Comparison of ENCODE assay signal across 8 mouse cellular contexts in the genomic region with DNA sequence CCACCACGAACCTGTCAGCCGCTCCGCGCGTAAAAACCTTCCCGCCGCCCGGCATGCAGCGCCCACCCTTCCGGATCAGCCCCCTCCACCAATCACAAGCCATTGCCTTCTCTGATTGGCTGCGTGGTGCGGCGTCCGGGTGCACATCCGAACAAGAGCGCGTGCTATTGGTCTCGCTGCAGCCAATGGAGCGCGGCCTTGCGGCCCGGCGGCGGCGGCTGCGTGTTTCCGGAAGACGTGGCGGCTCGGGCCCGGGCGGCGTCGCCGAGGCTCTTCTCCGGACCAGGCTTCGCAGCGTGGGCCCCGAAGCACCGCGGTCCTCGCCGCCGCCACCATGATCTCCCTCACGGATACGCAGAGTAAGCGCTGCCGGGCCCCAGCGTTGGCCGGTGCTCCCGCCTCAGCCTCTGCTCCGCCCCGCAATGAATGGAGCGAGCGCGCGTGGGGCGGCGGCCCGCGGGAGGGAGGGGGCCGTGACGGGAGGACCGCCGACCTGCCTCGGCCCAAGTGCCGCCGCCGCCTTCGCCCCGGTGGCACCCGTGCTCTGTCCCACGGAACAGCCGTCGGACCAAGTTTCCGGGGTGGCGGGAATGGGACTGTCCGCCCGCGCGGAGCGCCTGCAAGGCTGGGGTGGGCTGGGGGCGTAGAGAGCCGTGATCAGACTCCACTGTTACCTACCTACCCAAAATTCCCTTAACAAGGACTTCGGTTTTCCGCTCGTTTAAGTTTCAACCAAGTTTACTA. TPM values are rescaled to one million over a fixed set of nuclear protein-coding genes. Genes with fewer than 3 reads are reported as not detected.
DNase-seq lines count a peak whose midpoint lies in the region; ATAC-seq and TF ChIP-seq lines count a peak whose summit lies in the region.

A gene (minus strand): TSS at position 77 of the 744 bp plus-strand sequence.
A gene (plus strand): TSS at position 211 of the 744 bp plus-strand sequence.

- H3ac ChIP-seq in C2C12 (ENCODE audit: control insufficient read depth, insufficient read length, low read depth) (peak within 1 kb of the TSS; percentile 96), myocyte (ENCODE audit: control insufficient read depth, insufficient read length) (peak within 1 kb of the TSS; percentile 86)

- H3K79me2 ChIP-seq in C2C12 (ENCODE audit: control insufficient read depth, insufficient read depth) (peaks cover 72% of the 10 kb centered on the region), myocyte (ENCODE audit: control insufficient read depth, insufficient read depth) (peaks cover 55% of the 10 kb centered on the region)
- peaks cover 23% of the 10 kb centered on the region; the same call in 1 of the 2 replicates for H3K79me2 ChIP-seq in liver, adult 2 months (ENCODE audit: control insufficient read depth, insufficient read depth, low read length)

- H3K27me3 ChIP-seq in C2C12 (ENCODE audit: control insufficient read depth, insufficient read depth, insufficient read length) (no peaks in the 10 kb centered on the region), myocyte (ENCODE audit: control insufficient read depth, insufficient read depth, insufficient read length) (no peaks in the 10 kb centered on the region)
- no peaks in the 10 kb centered on the region for H3K27me3 ChIP-seq in erythroblast, embryonic 14.5 days (ENCODE audit: control insufficient read depth)
- no peaks in the 10 kb centered on the region for H3K27me3 ChIP-seq in heart, embryonic 11.5 days (ENCODE audit: control insufficient read depth, insufficient read depth, low read length)
- H3K27me3 ChIP-seq in kidney, embryonic 16.5 days (ENCODE audit: insufficient read depth, low read length): no peaks in the 10 kb centered on the region
- H3K27me3 ChIP-seq in liver, adult 2 months (ENCODE audit: control insufficient read depth, insufficient read depth, low read length): no peaks in the 10 kb centered on the region
- no peaks in the 10 kb centered on the region for H3K27me3 ChIP-seq in splenic B cell, adult 2 months (ENCODE audit: control insufficient read depth, insufficient read depth, low read length, poor library complexity, severe bottlenecking)

- H3K27ac ChIP-seq in heart, embryonic 11.5 days (ENCODE audit: low read depth, low read length): 0 out of 2 replicates have a peak within 1 kb of the TSS, but pooled peaks have one; percentile 15
- H3K27ac ChIP-seq in kidney, embryonic 16.5 days (ENCODE audit: low read length): 0 out of 2 replicates have a peak within 1 kb of the TSS, but pooled peaks have one; percentile 21
- no peak within 1 kb of the TSS for H3K27ac ChIP-seq in liver, adult 2 months (replicated peaks; ENCODE audit: insufficient read depth, low read depth, low read length)

- TF ChIP-seq POLR2A in brain, embryonic 14.5 days (IDR thresholded peaks at IDR 0.05; ENCODE audit: borderline replicate concordance, extremely low read depth, insufficient read depth, insufficient read length, poor library complexity, severe bottlenecking): peak; percentile 56; the same call in 1 of the 2 replicates
- TF ChIP-seq POLR2A in liver, adult 2 months (IDR thresholded peaks at IDR 0.05; ENCODE audit: extremely low read depth, insufficient read depth, low read length): 0 out of 2 replicates have a peak, but pooled peaks have one; percentile 10
- peak; percentile 72 for TF ChIP-seq POLR2A in myocyte (IDR thresholded peaks at IDR 0.05; ENCODE audit: insufficient read length, low read depth)

- H3K4me1 ChIP-seq in erythroblast, embryonic 14.5 days (ENCODE audit: control insufficient read depth): peaks cover 32% of the 10 kb centered on the region
- H3K4me1 ChIP-seq in heart, embryonic 11.5 days (ENCODE audit: control insufficient read depth, insufficient read depth, low read length): peaks cover 8% of the 10 kb centered on the region
- peaks cover 18% of the 10 kb centered on the region for H3K4me1 ChIP-seq in kidney, embryonic 16.5 days (ENCODE audit: insufficient read depth, low read length)
- H3K4me1 ChIP-seq in liver, adult 2 months (ENCODE audit: control insufficient read depth, insufficient read depth, low read length): peaks cover 6% of the 10 kb centered on the region

- peak; percentile 100 for ATAC-seq in heart, embryonic 11.5 days (replicated peaks; ENCODE audit: insufficient number of reproducible peaks, low FRiP score, low TSS enrichment)
- ATAC-seq in kidney, embryonic 16.5 days (ENCODE audit: low FRiP score, low TSS enrichment): peak; percentile 100

- under 1% methylated on average over 85 of the region's 87 CpGs for WGBS in heart, embryonic 11.5 days (ENCODE audit: insufficient replicate concordance)
- under 1% methylated on average over 87 of the region's 87 CpGs for WGBS in kidney, embryonic 16.5 days
- WGBS in liver, adult 2 months: under 1% methylated on average over 87 of the region's 87 CpGs

- peaks cover 56% of the 10 kb centered on the region for H3K79me3 ChIP-seq in C2C12 (ENCODE audit: low read depth)

- peak; percentile 99 for DNase-seq in brain, embryonic 14.5 days (ENCODE audit: low read depth)
- peak; percentile 86 for DNase-seq in liver, adult 2 months (ENCODE audit: extremely low read depth, low read depth, low spot score)
- DNase-seq in splenic B cell, adult 2 months (ENCODE audit: low read depth, low spot score): peak; percentile 99

- peak within 1 kb of the TSS; percentile 84 for H3K4me2 ChIP-seq in heart, embryonic 11.5 days
- peak within 1 kb of the TSS; percentile 77 for H3K4me2 ChIP-seq in kidney, embryonic 16.5 days (replicated peaks; ENCODE audit: low read depth, low read length)
- peak within 1 kb of the TSS; percentile 89 for H3K4me2 ChIP-seq in myocyte (ENCODE audit: low read depth)

- peak within 1 kb of the TSS; percentile 78 for H3K4me3 ChIP-seq in C2C12 (ENCODE audit: insufficient read depth, poor library complexity, severe bottlenecking)
- H3K4me3 ChIP-seq in erythroblast, embryonic 14.5 days (replicated peaks): peak within 1 kb of the TSS; percentile 95
- H3K4me3 ChIP-seq in heart, embryonic 11.5 days (ENCODE audit: low read depth, low read length): peak within 1 kb of the TSS; percentile 79
- peak within 1 kb of the TSS; percentile 99 for H3K4me3 ChIP-seq in kidney, embryonic 16.5 days (ENCODE audit: low read length)
- peak within 1 kb of the TSS; percentile 96 for H3K4me3 ChIP-seq in liver, adult 2 months (ENCODE audit: insufficient read depth, low read depth, low read length)
- H3K4me3 ChIP-seq in myocyte: peak within 1 kb of the TSS; percentile 57

- H3K9ac ChIP-seq in heart, embryonic 11.5 days (ENCODE audit: low read depth, low read length): peak within 1 kb of the TSS; percentile 87
- H3K9ac ChIP-seq in kidney, embryonic 16.5 days (replicated peaks; ENCODE audit: low read length): peak within 1 kb of the TSS; percentile 94
- H3K9ac ChIP-seq in liver, adult 2 months (ENCODE audit: low read depth, low read length): peak within 1 kb of the TSS; percentile 78

- no peak for TF ChIP-seq CTCF in C2C12 (IDR thresholded peaks at IDR 0.05; ENCODE audit: control insufficient read depth, insufficient read depth, insufficient read length)
- no peak for TF ChIP-seq CTCF in brain, embryonic 14.5 days (IDR thresholded peaks at IDR 0.05; ENCODE audit: borderline replicate concordance, extremely low read depth, insufficient read depth, insufficient read length)
- TF ChIP-seq CTCF in liver, adult 2 months (IDR thresholded peaks at IDR 0.05; ENCODE audit: low read depth, low read length): no peak

- H3K9me3 ChIP-seq in erythroblast, embryonic 14.5 days (ENCODE audit: control insufficient read depth, low read length): no peaks in the 10 kb centered on the region
- no peaks in the 10 kb centered on the region for H3K9me3 ChIP-seq in heart, embryonic 11.5 days (replicated peaks; ENCODE audit: control insufficient read depth, low read length)
- H3K9me3 ChIP-seq in kidney, embryonic 16.5 days (ENCODE audit: low read length): no peaks in the 10 kb centered on the region

- no peaks in the 10 kb centered on the region for H3K36me3 ChIP-seq in C2C12 (ENCODE audit: control insufficient read depth, insufficient read depth)
- H3K36me3 ChIP-seq in erythroblast, embryonic 14.5 days (ENCODE audit: control insufficient read depth): peaks cover 32% of the 10 kb centered on the region
- H3K36me3 ChIP-seq in heart, embryonic 11.5 days (ENCODE audit: control insufficient read depth, insufficient read depth, low read length): no peaks in the 10 kb centered on the region
- no peaks in the 10 kb centered on the region for H3K36me3 ChIP-seq in kidney, embryonic 16.5 days (ENCODE audit: insufficient read depth, low read length)
- no peaks in the 10 kb centered on the region for H3K36me3 ChIP-seq in liver, adult 2 months (ENCODE audit: control insufficient read depth, insufficient read depth, low read length)
- H3K36me3 ChIP-seq in myocyte (ENCODE audit: control insufficient read depth, insufficient read depth): no peaks in the 10 kb centered on the region
- H3K36me3 ChIP-seq in splenic B cell, adult 2 months (ENCODE audit: control insufficient read depth, insufficient read depth, low read length, poor library complexity, severe bottlenecking): no peaks in the 10 kb centered on the region

TF ChIP-seq in C2C12, 6 proteins besides CTCF, POLR2A, EP300 and RAD21:
- TF ChIP-seq MAX (IDR thresholded peaks at IDR 0.05): peak; percentile 66
- TF ChIP-seq CEBPB (IDR thresholded peaks at IDR 0.05; ENCODE audit: low read depth): no peak
TF ChIP-seq in C2C12: peak in this region for 1.

TF ChIP-seq in myocyte, 11 proteins besides CTCF, POLR2A, EP300 and RAD21:
- TF ChIP-seq POLR2AphosphoS2 (IDR thresholded peaks at IDR 0.05; ENCODE audit: insufficient read length, low read depth): peak; percentile 31
- no peak for TF ChIP-seq TCF12 (IDR thresholded peaks at IDR 0.05; ENCODE audit: insufficient read depth, poor library complexity, severe bottlenecking)
- TF ChIP-seq E2F4 (IDR thresholded peaks at IDR 0.05; ENCODE audit: insufficient read depth): peak; percentile 84
TF ChIP-seq in myocyte: peak in this region for 2.

RNA-seq across cellular contexts. Expression of the first gene that starts in this region (rescaled TPM):
- polyA plus RNA-seq in C2C12 (2012; fragmentation: generic; extraction: Trizol) (15.6 TPM), myocyte (2012; fragmentation: generic; extraction: Trizol) (8.8 TPM)
- polyA plus RNA-seq in brain, embryonic 14.5 days (2012; rRNA removed): 17.6 and 19.5 TPM in 2 replicates
- 0.16 and 0.25 TPM in 2 replicates for polyA plus RNA-seq in erythroblast, embryonic 14.5 days (2012)
- polyA plus RNA-seq in heart, embryonic 11.5 days (2014; fragmentation: Nextera tagmentation; extraction: Ambion mirVana): 21.9 and 29.5 TPM in 2 replicates
- polyA plus RNA-seq in kidney, embryonic 16.5 days (2015; fragmentation: Nextera tagmentation; extraction: Ambion mirVana): 25.9 and 26.3 TPM in 2 replicates
- 5.7 and 6.6 TPM in 2 replicates for total RNA-seq in liver, adult 2 months (2014; rRNA removed)
- polyA plus RNA-seq in liver, adult 2 months (2012; rRNA removed): 1.2 and 1.6 TPM in 2 replicates

RNA-seq across cellular contexts. Expression of the second gene that starts in this region (rescaled TPM):
- polyA plus RNA-seq in C2C12 (2012; fragmentation: generic; extraction: Trizol) (39.9 TPM), myocyte (2012; fragmentation: generic; extraction: Trizol) (22.7 TPM)
- polyA plus RNA-seq in brain, embryonic 14.5 days (2012; rRNA removed): 25.3 and 32.2 TPM in 2 replicates
- polyA plus RNA-seq in erythroblast, embryonic 14.5 days (2012): 2.0 and 2.1 TPM in 2 replicates
- 93.5 and 97.9 TPM in 2 replicates for polyA plus RNA-seq in heart, embryonic 11.5 days (2014; fragmentation: Nextera tagmentation; extraction: Ambion mirVana)
- 101 TPM in 2 replicates for polyA plus RNA-seq in kidney, embryonic 16.5 days (2015; fragmentation: Nextera tagmentation; extraction: Ambion mirVana)
- 2.5 and 3.3 TPM in 2 replicates for total RNA-seq in liver, adult 2 months (2014; rRNA removed)
- 1.2 and 1.7 TPM in 2 replicates for polyA plus RNA-seq in liver, adult 2 months (2012; rRNA removed)

Comparison
In these comparisons a context has a peak if more than half of its experiments do, and no peak if none do; other contexts are left out.
1. POLR2A ChIP-seq: peak in every context shown above with its lines; median percentile 72 in myocyte; 56 in brain, embryonic 14.5 days; 10 in liver, adult 2 months.